Mouse (Mus musculus): Measurements from ENCODE around the gene Mief1.

Gene Mief1

DNA sequence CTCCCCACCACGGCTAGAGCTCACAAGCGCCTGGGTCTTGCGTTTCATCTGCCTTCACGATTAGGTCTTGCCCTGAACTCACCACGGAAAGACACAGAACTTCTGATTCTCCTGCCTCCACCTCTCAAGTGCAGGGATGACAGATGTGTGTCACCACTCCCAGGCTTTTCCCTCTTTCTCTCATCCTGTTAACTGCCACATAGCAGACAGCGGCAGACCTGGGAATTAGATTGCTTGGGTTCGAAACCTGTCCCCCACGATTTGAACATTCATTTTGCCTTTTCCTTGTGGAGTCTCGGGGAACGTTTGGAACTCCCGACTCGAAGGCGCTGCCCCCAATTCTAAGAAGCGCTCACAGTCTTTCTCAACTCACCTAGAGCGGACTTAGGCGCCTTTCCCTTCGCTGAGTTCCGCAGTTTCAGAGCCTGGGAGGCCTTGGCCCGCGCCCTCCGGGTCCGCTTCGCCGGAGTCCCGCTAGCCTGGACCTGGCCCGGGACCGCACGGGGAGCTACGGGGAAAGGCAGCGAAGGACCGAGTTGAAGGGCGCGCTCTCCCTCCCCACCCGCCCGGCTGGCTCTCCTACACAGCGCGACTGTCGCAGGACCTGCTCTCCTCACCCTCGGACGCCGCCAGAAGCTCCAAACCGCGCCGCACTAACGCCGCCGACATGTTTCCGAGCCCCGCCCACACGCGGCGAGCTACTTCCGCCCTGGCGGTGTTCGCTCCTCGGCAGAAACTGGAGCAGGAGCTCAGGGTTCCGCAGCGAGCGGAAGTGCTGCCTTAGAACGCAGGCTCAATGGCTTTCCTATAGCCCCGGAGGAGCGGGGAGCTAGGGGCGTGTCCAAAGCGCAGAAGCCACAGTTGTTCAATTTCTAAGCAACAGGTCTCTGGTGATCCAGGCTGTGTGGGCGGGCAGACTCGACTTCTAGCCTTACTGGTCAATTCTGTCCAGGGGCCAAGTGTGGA, 30.1 kb downstream of the Mief1 start, which contains the start of gene Rps19bp1:
TSS of gene Rps19bp1 (minus strand) at position 706 of the 966 bp plus-strand sequence.
- peak; percentile 90 for DNase-seq (ENCODE audit: low read depth, low spot score)

DNA sequence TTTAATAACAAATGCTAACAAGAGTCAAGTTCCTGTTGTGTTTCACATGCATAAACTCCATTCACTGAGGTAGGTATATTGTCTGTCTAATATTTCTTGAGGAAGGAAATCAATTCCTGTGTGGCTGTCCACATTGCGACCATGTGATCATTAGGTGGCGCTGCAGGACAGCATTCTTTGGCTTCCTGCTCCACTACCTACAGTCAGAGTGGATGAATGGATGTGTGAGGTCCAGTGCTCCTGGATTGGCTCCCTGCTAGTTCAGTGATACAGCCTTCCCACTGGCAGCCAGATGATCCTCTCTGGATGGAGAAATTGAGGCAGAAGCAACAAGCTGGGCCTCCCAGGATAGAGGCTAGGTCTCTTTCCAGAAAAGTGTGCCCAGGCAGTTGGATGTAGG, 32.5 kb downstream of the Mief1 start:
- no peak for DNase-seq (ENCODE audit: low read depth, low spot score)

DNA sequence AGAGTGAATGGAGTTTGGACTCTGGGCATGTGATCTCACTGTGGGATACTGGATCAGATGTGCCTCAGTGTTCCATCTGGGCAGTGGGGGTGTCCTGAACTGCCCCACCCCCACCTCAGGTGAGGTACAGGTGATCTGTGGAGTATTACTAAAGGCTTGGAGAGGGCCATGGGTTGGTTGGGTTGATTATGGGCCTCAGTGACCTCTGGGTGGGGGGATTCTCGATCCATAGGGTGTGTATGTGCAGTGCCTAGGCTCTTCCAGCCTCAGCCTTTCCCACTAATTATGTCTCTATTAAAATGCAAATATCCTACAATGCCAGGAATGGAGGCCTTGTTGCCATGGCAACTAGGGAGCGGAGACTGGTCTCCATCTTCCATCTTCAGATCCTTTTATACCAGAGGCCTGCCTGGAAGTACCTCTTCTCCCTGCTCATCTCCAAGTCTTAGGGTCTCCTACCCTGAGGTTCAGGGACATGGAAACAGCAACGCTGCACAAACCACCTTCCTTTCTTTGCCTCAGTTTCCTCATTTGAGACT, 38.1 kb downstream of the Mief1 start:
- no peak for DNase-seq (ENCODE audit: low read depth, low spot score)

DNA sequence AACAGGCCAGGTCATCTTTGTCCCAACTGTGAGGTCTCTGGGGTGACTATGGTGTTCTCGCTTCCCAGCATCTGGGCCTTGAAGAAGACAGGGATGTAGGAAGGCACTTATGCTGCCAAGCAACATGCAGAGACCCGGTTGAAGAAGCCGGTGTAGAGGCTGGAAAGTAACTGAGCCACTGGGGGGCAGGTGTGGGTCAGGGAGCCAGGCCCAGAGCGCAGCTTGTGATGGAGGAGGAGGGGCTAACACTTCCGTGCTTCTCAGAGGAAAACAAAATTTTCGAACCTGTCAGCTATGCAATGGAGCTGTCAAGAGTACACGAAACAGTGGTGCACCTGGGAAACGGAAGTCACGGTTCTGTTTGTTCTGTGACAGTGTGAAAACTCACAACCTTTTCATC, 43.3 kb downstream of the Mief1 start:
- DNase-seq (ENCODE audit: low read depth, low spot score): no peak

DNA sequence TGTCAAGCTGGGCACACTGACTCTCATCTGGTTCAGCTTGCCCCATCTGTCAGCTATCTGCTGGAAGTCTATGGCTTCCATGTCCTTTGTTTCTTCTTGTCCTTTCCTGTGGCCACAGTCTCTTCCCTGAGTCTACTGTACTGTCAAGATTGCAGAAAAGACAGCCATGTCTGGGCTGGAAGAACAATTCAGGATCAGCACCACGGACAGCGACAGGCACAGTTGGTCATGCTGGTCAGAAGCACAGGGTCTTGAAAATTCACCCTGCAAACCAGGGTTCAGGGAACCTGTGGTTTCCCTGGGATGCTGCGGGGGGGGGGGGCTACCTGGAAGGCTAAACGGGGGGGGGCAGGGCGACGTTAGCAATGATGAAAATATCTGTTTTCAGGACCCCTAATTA, 43.8 kb downstream of the Mief1 start:
- DNase-seq (ENCODE audit: low read depth, low spot score): no peak

DNA sequence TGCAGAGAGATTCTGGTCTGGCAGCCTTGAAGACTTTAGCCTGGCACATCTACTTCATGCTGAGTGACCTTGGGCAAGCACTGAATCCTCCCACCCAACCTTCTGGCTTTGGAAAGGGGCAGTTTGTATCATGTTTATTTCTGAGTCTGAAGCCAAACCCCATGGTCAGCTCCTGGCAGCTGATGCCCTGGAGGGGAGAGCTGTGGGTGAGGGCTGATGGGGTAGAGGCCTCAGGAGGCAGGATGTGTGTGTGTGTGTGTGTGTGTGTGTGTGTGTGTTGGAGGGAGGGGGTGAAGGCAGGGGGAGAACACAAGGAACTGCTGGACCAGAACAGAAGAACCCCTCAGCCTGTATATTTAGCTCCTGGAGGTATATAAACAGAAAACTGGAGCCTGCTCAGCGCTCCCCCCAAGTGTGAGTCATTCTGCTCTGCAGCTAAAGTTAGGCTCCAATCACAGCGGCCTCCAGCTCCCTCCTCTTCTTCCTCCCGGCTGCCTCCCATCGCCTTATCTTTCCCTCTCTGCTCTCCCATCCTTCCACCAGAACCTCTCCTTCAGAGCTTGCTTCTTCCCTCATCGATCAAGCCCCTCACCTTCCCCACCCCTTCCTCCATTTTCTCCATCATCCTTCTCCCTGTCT, 44.4 kb downstream of the Mief1 start:
- DNase-seq (ENCODE audit: low read depth, low spot score): peak; percentile 93

DNA sequence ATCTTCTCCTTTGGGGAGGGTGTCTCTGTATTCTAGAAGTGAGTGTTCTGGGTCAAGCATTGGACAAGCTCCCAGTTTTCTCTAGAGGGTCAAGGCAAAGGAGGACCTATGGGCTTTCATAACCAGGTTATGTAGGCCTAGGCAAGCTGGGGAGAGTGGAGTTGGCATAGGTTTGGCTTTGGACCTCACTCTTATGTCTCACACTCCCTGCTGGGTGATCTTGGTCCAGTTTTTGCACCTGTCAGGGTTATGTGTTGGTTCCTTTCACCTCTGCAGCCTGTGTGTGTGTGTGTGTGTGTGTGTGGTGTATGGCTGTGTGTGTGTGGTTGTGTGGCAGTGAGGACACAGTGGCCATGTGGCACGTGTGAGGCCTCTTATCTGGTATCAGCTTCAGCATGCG, 45.2 kb downstream of the Mief1 start:
- no peak for DNase-seq (ENCODE audit: low read depth, low spot score)

DNA sequence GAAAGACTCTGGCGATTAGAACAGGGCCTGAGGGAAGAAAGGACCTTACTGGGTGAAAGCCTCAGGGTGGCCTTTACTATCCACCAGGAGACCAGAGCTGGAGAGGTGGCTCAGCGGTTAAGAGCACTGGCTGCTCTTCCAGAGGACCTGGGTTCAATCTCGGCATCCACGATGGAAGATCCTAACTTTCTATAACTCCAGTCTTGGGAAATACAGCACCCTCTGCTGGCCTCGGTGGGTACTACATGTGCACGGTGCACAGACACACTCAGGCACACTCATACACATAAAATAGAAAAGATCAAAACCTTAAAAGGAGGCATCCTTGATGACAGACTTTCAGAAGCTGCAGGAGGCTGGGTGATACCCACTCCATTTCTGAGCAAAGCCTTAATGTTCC, 46.8 kb downstream of the Mief1 start:
- no peak for DNase-seq (ENCODE audit: low read depth, low spot score)

DNA sequence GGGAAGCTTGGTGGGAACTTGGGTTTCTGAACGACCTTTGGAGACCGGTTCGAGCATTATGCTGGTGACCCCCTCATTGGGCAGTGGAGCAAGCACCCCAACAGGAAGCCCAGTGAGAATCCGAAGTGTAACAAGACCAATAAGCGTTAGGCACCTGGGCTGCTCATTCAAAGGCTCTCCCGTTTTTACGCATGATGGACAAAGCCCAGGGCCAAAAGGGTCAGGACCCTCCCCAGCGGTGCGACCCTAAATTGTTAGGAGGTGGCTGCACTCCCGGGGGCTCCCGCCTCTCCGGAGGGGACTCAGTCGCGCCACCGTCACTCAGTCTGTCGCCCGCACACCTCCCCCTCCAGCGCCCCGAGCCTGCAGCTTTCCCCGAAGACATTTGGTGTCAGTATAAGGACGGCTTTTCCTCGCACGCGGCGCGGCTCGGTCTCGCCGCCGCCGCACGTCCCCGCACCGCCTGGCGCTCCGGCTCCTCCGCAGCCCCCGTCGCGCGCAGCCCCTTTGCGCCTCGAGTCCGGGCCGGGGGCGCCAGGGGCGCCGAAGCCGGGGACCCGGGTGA, 53.1 kb downstream of the Mief1 start, which contains the start of gene Cacna1i:
TSS of gene Cacna1i (plus strand) at position 388 of the 565 bp plus-strand sequence.
- no peak for DNase-seq (ENCODE audit: low read depth, low spot score)

DNA sequence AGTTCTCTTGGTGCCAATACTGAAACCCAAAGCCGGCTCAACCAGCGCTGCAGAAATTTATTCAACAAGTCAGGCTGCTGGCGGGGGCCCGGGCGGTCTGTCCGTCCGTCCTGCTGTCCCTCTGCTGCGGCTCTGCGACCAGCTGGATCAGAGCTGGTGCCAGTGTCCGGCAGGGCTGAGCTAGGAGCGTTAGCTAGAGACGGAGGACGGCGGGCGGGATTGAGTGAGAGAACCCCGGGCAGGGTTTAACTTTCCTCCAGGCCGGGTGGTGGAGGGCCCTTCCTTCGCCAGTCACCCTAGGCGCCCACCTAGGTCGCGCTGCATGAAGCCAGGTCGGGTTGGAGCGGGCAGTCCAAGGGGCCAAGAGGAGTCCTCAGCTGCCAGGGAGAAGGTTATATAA, 54.2 kb downstream of the Mief1 start:
- no peak for DNase-seq (ENCODE audit: low read depth, low spot score)

DNA sequence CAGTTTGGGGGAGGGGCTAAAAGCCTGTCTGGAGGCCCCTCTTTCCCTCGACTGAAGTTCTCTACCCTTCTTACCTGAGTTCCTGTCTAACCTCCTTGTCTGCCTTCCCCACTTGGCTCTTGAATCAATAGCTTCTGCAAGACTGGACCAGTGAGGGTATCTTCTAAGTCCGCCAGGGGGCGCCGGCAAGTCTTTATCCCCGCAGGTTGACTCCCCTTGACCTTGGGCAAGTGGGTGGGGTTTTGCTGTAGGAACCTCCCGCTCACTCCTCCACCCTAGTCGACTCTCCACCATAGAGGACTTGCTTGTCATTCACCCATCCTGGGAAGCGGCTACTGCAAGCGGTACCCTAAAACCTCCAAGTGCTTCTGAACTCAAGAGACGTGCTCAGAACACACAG, 55.6 kb downstream of the Mief1 start:
- peak; percentile 76 for DNase-seq (ENCODE audit: low read depth, low spot score)

DNA sequence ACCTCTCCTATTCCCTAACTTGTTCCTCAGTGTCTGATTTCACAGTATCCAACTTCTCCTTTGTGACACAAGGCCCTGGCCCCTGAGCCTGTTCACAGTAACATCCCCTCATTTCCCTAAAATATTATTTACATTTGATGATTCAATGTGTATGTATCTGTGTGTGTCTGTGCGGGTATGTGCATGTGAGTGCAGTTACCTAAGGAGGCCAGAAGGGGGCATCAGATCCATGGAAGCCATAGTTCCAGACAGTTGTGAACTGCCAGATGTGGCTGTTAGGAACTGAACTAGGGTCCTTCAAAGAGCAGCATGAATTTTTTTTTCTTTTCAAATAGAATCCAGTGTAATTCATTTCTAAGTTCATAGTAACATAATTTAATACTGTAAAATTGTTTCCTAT, 63.3 kb downstream of the Mief1 start:
- DNase-seq (ENCODE audit: low read depth, low spot score): no peak

All from telencephalon, adult 2 months (tissue).